Mouse (Mus musculus) MEL (cell line): ENCODE measurements around the gene Xbp1. TPM values are rescaled to one million over a fixed set of nuclear protein-coding genes. Genes with fewer than 3 reads are reported as not detected.
A peak's percentile ranks its signal among the peaks of the same experiment; 100 is the strongest.

Source experiments
- DNase-seq: peaks from one replicate; pipeline ENCODE4 v3.0.0; 2011; ENCODE audit warnings: low read depth, low spot score
- H3K27ac ChIP-seq: 2 replicates; pipeline ENCODE4 v1.5.1; 2012; ENCODE audit warnings: low read depth, mild to moderate bottlenecking, control low read depth, low read length, moderate library complexity; ENCODE audit not compliant: control insufficient read depth
- H3K27me3 ChIP-seq, 2 experiments: fragments of 150-350 bp in 1 of 2; sonication (generic) in 1 of 2; 2 replicates each; pipeline ENCODE4 v1.6.1; 2012; ENCODE audit warnings: low read length in 2 of 2, mild to moderate bottlenecking in 2 of 2, improper control_type of control experiment in 1 of 2, moderate library complexity in 1 of 2; ENCODE audit not compliant: insufficient read depth in 2 of 2, control insufficient read depth in 1 of 2
- H3K36me3 ChIP-seq, 2 experiments: 2 replicates each; pipeline ENCODE4 v1.6.1; 2012 to 2014; ENCODE audit warnings: low read length in 2 of 2, improper control_type of control experiment in 1 of 2, inconsistent platforms in 1 of 2, mild to moderate bottlenecking in 1 of 2; ENCODE audit not compliant: insufficient read depth in 2 of 2, control insufficient read depth in 1 of 2
- H3K4me1 ChIP-seq, 2 experiments: fragments of 150-350 bp in 1 of 2; sonication (generic) in 1 of 2; 2 replicates each; pipeline ENCODE4 v1.6.1; 2012; ENCODE audit warnings: low read length in 2 of 2, improper control_type of control experiment in 1 of 2, mild to moderate bottlenecking in 1 of 2; ENCODE audit not compliant: insufficient read depth in 2 of 2, control insufficient read depth in 1 of 2
- H3K4me3 ChIP-seq, 2 experiments: fragments of 150-350 bp in 1 of 2; sonication (generic) in 1 of 2; 2 replicates each; pipeline ENCODE4 v1.5.1; 2012; ENCODE audit warnings: low read depth in 2 of 2, low read length in 2 of 2, mild to moderate bottlenecking in 2 of 2, moderate library complexity in 2 of 2, control low read depth in 1 of 2, improper control_type of control experiment in 1 of 2; ENCODE audit not compliant: control insufficient read depth in 1 of 2, insufficient read depth in 1 of 2
- H3K79me2 ChIP-seq: 2 replicates; pipeline ENCODE4 v1.6.1; 2012; ENCODE audit warnings: mild to moderate bottlenecking, low read length, moderate library complexity; ENCODE audit not compliant: control insufficient read depth, poor library complexity, insufficient read depth
- H3K9ac ChIP-seq: 2 replicates; pipeline ENCODE4 v1.6.1; 2012; ENCODE audit warnings: low read depth, mild to moderate bottlenecking, control low read depth, low read length, moderate library complexity; ENCODE audit not compliant: control insufficient read depth, poor library complexity, severe bottlenecking
- H3K9me3 ChIP-seq: fragments of 150-350 bp; sonication (generic); replicated peaks from 2 replicates; pipeline ENCODE4 v1.6.1; 2012; ENCODE audit warnings: mild to moderate bottlenecking, low read length, improper control_type of control experiment, moderate library complexity; ENCODE audit not compliant: insufficient read depth
- BHLHE40 ChIP-seq: IDR thresholded peaks from 2 replicates; pipeline ENCODE4 v1.6.1; 2012; ENCODE audit warnings: low read depth, mild to moderate bottlenecking, inconsistent platforms, low read length, improper control_type of control experiment, borderline replicate concordance
- CHD1 ChIP-seq: IDR thresholded peaks from 2 replicates; pipeline ENCODE4 v1.6.1; 2012; ENCODE audit warnings: low read depth, mild to moderate bottlenecking, inconsistent platforms, low read length, improper control_type of control experiment
- CHD2 ChIP-seq: IDR thresholded peaks from 2 replicates; pipeline ENCODE4 v1.6.1; 2011; ENCODE audit warnings: low read length, improper control_type of control experiment
- CTCF ChIP-seq, 3 experiments: IDR thresholded peaks in 2 of 3; conservative IDR thresholded peaks in 1 of 3; 2 replicates each; pipeline ENCODE4 v1.5.1; 2011 to 2012; ENCODE audit warnings: low read length in 3 of 3, low read depth in 2 of 3, mild to moderate bottlenecking in 2 of 3, improper control_type of control experiment in 1 of 3, inconsistent platforms in 1 of 3, mixed read lengths in 1 of 3, moderate library complexity in 1 of 3; ENCODE audit not compliant: control insufficient read depth in 1 of 3, insufficient read depth in 1 of 3, poor library complexity in 1 of 3, severe bottlenecking in 1 of 3
- E2F4 ChIP-seq: IDR thresholded peaks from 2 replicates; pipeline ENCODE4 v1.6.1; 2011; ENCODE audit warnings: low read depth, low read length, improper control_type of control experiment, borderline replicate concordance
- ELF1 ChIP-seq: IDR thresholded peaks from 2 replicates; pipeline ENCODE4 v1.6.1; 2014; ENCODE audit warnings: low read depth, mild to moderate bottlenecking, inconsistent platforms, low read length, improper control_type of control experiment, moderate library complexity
- GABPA ChIP-seq: IDR thresholded peaks from 2 replicates; pipeline ENCODE4 v1.6.1; 2012; ENCODE audit warnings: low read depth, mild to moderate bottlenecking, inconsistent platforms, low read length, improper control_type of control experiment, moderate library complexity
- JUND ChIP-seq: IDR thresholded peaks from 2 replicates; pipeline ENCODE4 v1.6.1; 2011; ENCODE audit warnings: low read depth, mild to moderate bottlenecking, improper control_type of control experiment, low read length
- MAFK ChIP-seq: IDR thresholded peaks from 2 replicates; pipeline ENCODE4 v1.6.1; 2011; ENCODE audit warnings: low read depth, mild to moderate bottlenecking, low read length, improper control_type of control experiment, borderline replicate concordance
- MAX ChIP-seq: IDR thresholded peaks from 2 replicates; pipeline ENCODE4 v1.6.1; 2011; ENCODE audit warnings: low read length, improper control_type of control experiment
- MAZ ChIP-seq: IDR thresholded peaks from 2 replicates; pipeline ENCODE4 v1.6.1; 2012; ENCODE audit warnings: low read depth, mild to moderate bottlenecking, inconsistent platforms, low read length, improper control_type of control experiment
- MEF2A ChIP-seq: IDR thresholded peaks from 2 replicates; pipeline ENCODE4 v1.6.1; 2014; ENCODE audit warnings: low read depth, mild to moderate bottlenecking, inconsistent platforms, low read length, improper control_type of control experiment; ENCODE audit not compliant: poor library complexity, insufficient replicate concordance, severe bottlenecking; ENCODE audit errors: extremely low read depth
- MYB ChIP-seq: IDR thresholded peaks from 2 replicates; pipeline ENCODE4 v1.6.1; 2011; ENCODE audit warnings: mild to moderate bottlenecking, low read depth, low read length, improper control_type of control experiment
- MYC ChIP-seq: IDR thresholded peaks from 2 replicates; pipeline ENCODE4 v1.6.1; 2011; ENCODE audit warnings: low read depth, mild to moderate bottlenecking, low read length, improper control_type of control experiment, moderate library complexity
- NELFE ChIP-seq: IDR thresholded peaks from 2 replicates; pipeline ENCODE4 v1.6.1; 2011; ENCODE audit warnings: low read depth, low read length, improper control_type of control experiment
- NRF1 ChIP-seq: IDR thresholded peaks from 2 replicates; pipeline ENCODE4 v1.6.1; 2014; ENCODE audit warnings: low read depth, mild to moderate bottlenecking, inconsistent platforms, low read length, improper control_type of control experiment, moderate library complexity; ENCODE audit not compliant: poor library complexity, insufficient read depth, severe bottlenecking
- POLR2AphosphoS5 ChIP-seq: IDR thresholded peaks from 2 replicates; pipeline ENCODE4 v1.6.1; 2012; ENCODE audit warnings: low read depth, borderline replicate concordance, mild to moderate bottlenecking, inconsistent platforms, low read length, moderate library complexity, mixed read lengths
- RAD21 ChIP-seq: IDR thresholded peaks from 2 replicates; pipeline ENCODE4 v1.6.1; 2011; ENCODE audit warnings: mild to moderate bottlenecking, low read depth, low read length, improper control_type of control experiment
- SMC3 ChIP-seq: IDR thresholded peaks from 2 replicates; pipeline ENCODE4 v1.6.1; 2011; ENCODE audit warnings: low read depth, low read length, improper control_type of control experiment
- USF1 ChIP-seq: IDR thresholded peaks from 2 replicates; pipeline ENCODE4 v1.6.1; 2014; ENCODE audit warnings: low read depth, mild to moderate bottlenecking, inconsistent platforms, low read length, improper control_type of control experiment, moderate library complexity
- USF2 ChIP-seq, 2 experiments: IDR thresholded peaks; 2 replicates each; pipeline ENCODE4 v1.6.1; 2011 to 2012; ENCODE audit warnings: improper control_type of control experiment in 2 of 2, low read length in 2 of 2, borderline replicate concordance in 1 of 2, inconsistent platforms in 1 of 2, low read depth in 1 of 2, mild to moderate bottlenecking in 1 of 2; ENCODE audit not compliant: insufficient read depth in 1 of 2
- ZC3H11A ChIP-seq: IDR thresholded peaks from 2 replicates; pipeline ENCODE4 v1.6.1; 2012; ENCODE audit warnings: low read depth, mild to moderate bottlenecking, inconsistent platforms, low read length, improper control_type of control experiment
- ZKSCAN1 ChIP-seq: IDR thresholded peaks from 2 replicates; pipeline ENCODE4 v1.6.1; 2012; ENCODE audit warnings: low read depth, mild to moderate bottlenecking, inconsistent platforms, low read length, improper control_type of control experiment, moderate library complexity
- polyA plus RNA-seq, 2 experiments: library from polyadenylated mRNA; stranded (reverse) in 1 of 2; unstranded in 1 of 2; fragments of >175 nt in 1 of 2; fragments of >200 nt in 1 of 2; gene quantifications; 2 replicates each; pipeline versions ENCODE4 v1.2.1 to v1.2.4; 2012; ENCODE audit warnings: low replicate concordance in 2 of 2, low read depth in 1 of 2; ENCODE audit not compliant: insufficient read length in 2 of 2, insufficient read depth in 1 of 2, missing spikeins in 1 of 2
- total RNA-seq: library from RNA; depleted of rRNA; stranded (reverse); fragments of 300-350 nt; gene quantifications from 2 replicates; pipeline ENCODE4 v1.2.3, GENCODE M21; 2012

Gene Xbp1
- total and polyA plus RNA-seq, 3 experiments = 81.8 to 101 TPM; not detected in 1

GRCm38 (mm10) chr11:5520412-5521265 is at the start of gene Xbp1 (continued):
- TF ChIP-seq GABPA (0 out of 2 replicates have a peak, but pooled peaks have one; percentile 19), MEF2A (no peak), CHD1 (no peak; the same call in none of the 2 replicates), ELF1 (peak; percentile 29; the same call in 1 of the 2 replicates)

GRCm38 (mm10) chr11:5474130-5474529 is 46.3 kb upstream of the Xbp1 start:
- H3K9ac ChIP-seq = no peak overlapping the region
- H3K4me3 ChIP-seq = no peak overlapping the region
- H3K27me3 ChIP-seq = no peaks in the 10 kb centered on the region
- no peak overlapping the region for H3K27ac ChIP-seq
- H3K4me1 ChIP-seq = no peaks in the 10 kb centered on the region
- no peaks in the 10 kb centered on the region for H3K79me2 ChIP-seq
- TF ChIP-seq GABPA (no peak), JUND (0 out of 2 replicates have a peak, but pooled peaks have one; percentile 45), CTCF (IDR thresholded peaks at IDR 0.05 in 2 of 3, conservative IDR thresholded peaks at IDR 0.05 in 1 of 3; ENCODE audit: control insufficient read depth in 1 of 3, insufficient read depth in 1 of 3, low read depth in 2 of 3, low read length in 3 of 3, poor library complexity in 1 of 3, severe bottlenecking in 1 of 3) (peak; percentile 48 to 98 (median 83)), MAFK (no peak), ZC3H11A (peak; percentile 95), NRF1 (no peak), MYB (no peak), E2F4 (no peak), BHLHE40 (no peak), NELFE (no peak), USF1 (peak; percentile 46; the same call in 1 of the 2 replicates), MYC (peak; percentile 72; the same call in 1 of the 2 replicates), SMC3 (peak; percentile 99), POLR2AphosphoS5 (no peak), MAX (peak; percentile 55; the same call in 1 of the 2 replicates), ELF1 (no peak), MAZ (no peak), CHD2 (no peak), RAD21 (peak; percentile 96), ZKSCAN1 (no peak), USF2 (IDR thresholded peaks at IDR 0.05; ENCODE audit: borderline replicate concordance in 1 of 2, insufficient read depth in 1 of 2, low read depth in 1 of 2, low read length in 2 of 2) (no peak)
- H3K9me3 ChIP-seq = no peaks in the 10 kb centered on the region
- H3K36me3 ChIP-seq = no peaks in the 10 kb centered on the region
- DNase-seq = peak; percentile 86
